Mouse (Mus musculus) megakaryocyte-erythroid progenitor cell, adult 5-6 weeks (primary cell): ENCODE results near the gene Gnai3. TPM values are rescaled to one million over a fixed set of nuclear protein-coding genes. Genes with fewer than 3 reads are reported as not detected.

Experiments used
- ATAC-seq: replicated peaks from 2 replicates; pipeline ENCODE4 v1.8.0; 2016; ENCODE audit warnings: mild to moderate bottlenecking, inconsistent platforms; ENCODE audit not compliant: severe bottlenecking, poor library complexity, low FRiP score, low TSS enrichment
- total RNA-seq, 2 experiments: library from RNA; stranded (forward) in 1 of 2; stranded (reverse) in 1 of 2; fragments of 200-1000, 215-1000 nt in 1 of 2; fragments of >200 nt in 1 of 2; fragmentation: Nextera tagmentation in 1 of 2; gene quantifications; 2 replicates each; pipeline ENCODE4 v1.2.3; 2014 to 2017

The Gnai3 gene
- total RNA-seq, 2 experiments from 2014 or later, result 66.7 to 114 TPM

DNA sequence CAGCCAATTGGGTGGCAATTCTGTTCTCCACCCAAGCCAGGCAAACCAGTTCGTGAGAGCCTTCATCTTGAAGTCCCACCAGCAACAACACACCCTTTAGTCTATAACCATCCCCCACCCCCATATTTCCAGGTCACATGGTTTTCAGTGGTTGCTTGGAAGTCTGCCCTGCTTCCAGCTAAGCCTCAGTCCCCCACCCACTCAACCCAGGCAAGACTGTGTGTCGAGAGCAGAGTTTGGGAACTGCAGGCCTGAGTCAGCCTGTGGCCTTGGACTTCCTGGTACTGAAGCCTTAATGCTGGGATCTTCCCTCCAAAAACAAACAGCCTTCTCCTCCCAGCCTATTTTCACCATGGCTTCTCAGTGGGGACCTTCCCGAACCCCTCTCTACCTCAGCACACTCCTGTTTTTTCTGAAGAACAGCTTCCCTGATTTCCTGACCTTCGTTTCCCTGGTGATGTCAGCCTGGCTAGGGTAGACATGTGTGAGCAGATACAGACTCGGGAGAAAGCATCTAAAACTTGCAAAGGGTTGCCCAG is 57.0 kb downstream of the Gnai3 start:
- no peak for ATAC-seq

DNA sequence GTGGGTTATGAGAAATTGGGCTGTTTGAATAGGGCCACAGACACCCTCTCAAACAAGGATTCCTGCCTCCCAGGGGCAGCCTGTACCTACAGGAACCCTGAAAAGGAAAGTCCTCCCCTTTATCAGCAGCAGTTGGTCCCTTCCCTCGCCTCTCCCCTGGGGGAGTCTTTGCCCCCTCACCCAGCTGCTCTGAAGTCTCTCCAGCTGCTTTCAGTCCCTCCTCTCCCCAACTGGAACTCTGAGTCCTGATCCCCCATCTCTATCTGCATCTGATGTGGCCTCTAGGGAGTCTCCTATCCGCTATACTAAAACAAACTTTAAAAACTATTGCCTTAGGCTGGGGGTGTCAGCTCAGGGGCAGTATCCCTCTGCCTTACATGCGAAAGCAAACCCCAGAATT is 58.6 kb downstream of the Gnai3 start:
- no peak for ATAC-seq

DNA sequence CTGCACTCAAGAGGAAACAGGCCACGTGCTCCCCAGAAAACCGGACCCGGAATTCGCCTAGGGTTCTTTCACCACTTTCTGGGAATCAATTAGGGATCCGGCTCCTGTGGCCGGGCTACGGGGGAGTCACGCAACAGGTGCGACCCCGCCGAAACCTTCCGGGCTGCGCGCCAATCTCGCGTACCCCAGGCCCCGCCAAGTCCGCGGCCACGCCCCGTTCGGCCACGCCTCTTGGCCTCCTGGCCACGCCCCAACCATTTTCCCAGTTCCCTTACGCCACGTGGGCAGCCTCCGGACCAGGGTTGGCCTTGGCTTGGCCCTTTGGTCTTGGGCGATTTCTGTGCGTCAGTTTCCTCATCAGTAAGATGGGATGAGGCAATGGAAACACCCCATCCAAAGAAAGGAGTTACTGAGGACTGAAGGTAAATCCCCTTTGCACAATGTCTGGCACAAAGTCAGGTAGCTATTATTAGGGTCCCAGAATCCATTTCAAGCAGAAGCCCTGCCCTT is 59.4 kb downstream of the Gnai3 start, which contains the start of gene Ampd2:
Ampd2 (minus strand) TSS at position 182 of the 510 bp plus-strand sequence.
- ATAC-seq, result peak; percentile 32; the same call in 1 of the 2 replicates

DNA sequence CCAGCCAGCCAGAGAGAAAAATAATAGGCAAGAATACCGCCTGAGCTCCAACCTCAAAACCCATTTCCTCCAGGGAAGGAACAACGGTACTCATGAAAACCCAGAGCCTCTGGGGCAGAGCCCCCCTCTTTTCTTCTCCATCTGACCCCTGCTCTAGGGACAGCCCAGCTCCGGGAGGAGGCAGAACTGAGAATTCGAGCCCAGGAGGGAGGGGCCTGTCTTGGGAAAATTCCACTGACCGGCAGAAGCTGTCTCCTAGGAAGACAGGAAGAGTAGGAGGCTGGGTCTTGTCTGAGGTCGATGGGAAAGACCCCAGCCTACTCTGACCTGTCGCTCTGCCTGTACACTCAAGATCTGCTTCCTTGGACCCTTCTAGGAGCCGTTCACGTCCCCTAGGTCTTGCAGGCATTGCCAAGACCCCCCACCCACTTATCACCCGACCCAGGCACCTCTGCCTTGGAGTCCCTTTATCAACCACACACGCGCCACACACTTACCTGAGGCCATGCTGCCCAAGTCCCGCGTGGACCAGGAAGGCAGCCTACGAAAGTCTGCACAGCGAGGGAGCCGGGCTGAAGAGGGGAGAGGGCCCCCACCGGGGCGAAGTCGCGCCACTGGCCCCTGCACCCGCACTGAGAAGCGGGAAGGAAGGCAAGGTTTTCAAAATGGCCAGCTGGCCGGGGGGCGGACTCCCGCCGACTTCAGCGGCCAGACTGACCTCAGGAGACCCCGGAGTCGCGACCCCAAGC is 60.1 kb downstream of the Gnai3 start:
- ATAC-seq, result peak; percentile 11

DNA sequence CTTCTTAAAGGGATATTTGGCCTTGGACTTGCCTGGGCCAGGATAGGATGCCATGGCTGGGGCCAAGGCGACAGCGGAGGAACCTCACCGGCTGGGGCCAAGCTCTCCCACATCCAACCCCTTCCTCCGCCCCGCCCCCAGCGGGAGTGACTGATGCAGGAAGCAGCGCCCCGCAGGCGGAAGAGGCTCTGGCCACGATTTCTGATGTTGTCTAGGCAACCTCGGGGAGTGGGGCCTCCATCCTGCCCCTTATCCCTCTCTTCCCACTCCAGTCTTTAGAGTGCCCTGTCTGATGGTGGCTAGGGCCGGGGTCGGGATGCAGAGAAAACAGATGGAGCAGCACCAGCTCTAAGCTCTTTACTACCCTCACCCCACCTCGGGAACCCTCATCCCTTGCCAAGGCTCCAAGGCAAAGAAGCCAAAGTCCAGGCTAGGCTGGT is 60.6 kb downstream of the Gnai3 start:
- peak; percentile 75 for ATAC-seq

DNA sequence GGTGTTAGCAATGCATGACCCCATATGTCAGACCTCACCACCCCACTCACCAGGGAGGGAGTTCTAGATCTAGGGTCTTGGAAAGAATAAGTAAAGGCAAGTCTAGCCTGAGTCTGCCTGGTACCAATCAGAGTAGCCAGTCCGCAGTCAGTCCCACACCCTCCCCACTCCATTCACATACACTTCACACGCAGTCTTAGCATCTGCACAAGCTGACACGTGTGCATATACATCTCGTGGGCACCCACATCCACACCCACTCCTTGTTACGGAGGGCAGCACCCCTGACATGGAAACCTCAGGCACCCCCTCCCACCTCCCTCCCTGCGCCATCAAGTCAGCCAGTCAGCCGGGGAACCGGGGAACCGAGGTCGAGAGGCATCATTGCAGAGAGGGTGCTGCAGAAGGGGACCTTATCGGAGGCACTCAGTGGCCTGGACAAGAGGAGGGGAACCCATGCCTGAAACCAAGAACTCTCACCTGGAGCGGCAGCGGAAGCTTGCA is 61.1 kb downstream of the Gnai3 start:
- peak; percentile 25 for ATAC-seq

DNA sequence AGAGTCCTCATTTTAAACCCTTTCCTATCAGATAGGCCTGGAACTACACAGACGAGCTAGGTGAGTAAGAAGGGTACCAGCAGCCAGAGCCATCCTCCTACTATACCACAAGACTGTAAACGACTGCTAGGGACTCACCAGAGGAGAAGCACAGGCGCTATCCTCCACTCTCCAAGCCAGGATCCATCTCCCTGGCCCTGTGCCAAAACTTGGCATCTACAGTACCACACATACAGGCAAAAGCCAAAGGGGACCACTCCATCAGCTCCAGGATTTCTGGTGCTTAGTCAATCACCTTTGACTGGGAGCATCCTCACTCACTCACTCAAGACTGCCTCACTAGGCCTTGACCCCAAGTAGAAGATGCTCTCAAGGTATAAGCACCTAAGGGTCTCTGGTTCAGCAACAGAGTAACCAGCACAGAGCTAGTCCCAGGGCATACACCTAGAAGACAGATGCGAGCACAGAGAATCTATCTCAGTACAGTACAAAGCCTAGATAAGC is 62.0 kb downstream of the Gnai3 start:
- ATAC-seq, result no peak

DNA sequence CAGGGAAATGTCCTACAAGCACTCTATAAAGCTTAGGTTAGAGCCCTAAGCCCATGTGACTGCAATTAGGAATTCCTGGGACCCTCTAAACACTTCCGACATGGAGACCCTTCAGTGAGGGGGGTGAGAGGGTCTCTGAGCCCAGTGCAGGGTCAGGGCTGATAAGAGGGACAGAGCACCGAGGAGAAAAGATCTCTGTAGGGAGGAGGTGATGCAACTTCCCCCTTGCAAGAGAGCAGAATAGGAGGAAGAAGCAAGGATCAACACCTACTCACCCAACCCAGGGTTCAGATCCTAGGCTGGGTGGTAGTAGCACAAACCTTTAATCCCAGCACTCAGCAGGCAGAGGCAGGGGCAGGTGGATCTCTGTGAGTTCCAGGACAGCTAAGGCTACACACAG is 62.8 kb downstream of the Gnai3 start:
- no peak for ATAC-seq

DNA sequence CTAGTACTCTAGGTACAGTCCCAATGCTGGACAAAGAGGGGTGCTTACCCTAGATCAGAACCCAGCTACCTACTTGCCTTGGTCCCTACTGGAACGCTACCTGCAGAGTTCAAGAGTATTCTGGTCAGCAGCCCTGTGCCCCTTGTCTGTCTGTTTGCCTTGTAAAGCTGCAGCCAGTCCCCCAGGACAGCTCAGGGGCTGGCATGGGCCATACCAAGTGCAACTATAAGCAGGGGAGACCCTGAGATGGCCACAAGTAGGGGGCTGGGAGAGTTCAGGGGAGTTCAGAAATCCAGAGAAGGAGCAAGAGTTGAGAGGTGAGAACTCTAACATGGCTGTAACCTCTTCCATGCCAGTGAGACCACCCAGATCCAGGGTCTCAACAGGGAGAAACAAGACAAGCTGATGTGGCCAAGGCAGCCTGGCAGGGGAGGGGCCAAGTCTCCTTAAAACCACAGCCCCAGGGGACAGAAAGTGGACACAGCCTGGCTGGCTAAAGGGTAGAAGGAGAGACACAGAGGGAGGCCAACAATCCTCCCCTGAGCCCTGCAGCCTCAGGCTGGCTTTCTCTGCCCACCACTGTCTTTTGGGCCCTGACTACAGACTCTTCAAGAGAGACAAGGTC is 63.6 kb downstream of the Gnai3 start:
- ATAC-seq, result no peak

DNA sequence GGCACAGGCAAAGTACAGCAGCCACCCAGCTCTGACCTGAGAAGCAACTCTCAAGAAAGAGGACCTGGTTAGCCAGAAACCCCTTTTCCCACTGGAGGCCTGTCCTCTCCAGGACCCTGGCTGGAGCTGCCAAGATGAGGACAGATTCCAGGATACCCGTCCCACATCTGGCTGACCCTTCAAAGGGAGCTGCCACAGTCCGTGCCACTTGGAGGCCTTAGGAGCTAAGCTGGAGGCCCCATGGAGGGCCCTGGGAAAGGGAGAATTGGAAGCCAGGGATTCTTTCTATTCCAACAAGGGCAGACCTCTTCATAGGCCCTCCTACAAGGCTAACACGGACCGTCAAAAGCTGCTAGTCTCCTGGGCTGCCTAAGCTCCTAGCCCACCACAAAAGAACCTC is 64.3 kb downstream of the Gnai3 start:
- ATAC-seq, result no peak

DNA sequence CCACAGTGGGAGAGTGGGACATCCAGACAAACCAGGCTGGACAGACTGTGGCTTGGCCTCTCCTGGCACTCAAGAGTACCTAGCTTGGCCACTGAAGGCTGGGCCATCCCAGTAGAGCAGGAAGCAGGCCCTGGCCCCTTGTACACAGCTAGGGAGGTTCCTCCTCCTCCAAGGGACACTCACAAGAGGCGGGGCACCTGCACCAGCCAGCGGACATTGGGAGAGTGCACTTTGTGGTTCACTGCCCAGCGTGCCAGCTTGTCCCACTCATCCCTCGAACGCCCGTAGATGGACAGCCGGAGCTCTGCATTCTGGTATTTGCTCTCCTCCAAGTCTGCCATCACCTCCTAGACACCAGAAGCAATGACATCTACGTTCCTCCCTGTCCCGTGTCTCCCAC is 69.1 kb downstream of the Gnai3 start:
- no peak for ATAC-seq

DNA sequence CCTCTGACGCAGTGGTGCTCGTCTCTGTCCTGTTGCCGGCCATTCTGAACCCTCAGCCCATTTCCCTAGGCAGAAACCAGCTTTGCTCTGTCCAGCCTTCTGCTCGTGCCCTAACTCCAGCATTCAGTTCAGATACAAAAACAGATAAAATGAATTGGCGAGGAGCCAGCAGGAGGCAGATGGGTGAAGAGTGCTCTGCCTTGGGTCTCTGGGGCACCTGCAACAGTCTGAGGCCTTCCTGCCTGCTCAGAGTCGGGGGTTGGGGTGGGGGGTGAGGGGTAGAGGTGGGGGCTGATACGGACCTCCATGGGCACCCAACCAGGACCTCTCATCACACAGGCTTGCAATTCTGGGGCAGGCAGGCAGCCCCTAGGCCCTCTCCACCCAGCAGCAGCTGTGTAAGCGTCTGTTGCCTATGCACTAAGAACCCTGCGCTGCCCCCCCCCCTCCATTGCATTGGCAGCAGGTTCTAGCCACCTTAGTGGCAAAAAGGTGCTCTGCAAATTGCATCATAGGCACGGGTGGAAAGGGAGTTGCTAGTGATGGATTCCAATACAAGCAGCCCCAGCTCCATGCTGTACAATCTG is 72.9 kb downstream of the Gnai3 start:
- ATAC-seq, result peak; percentile 32; the same call in 1 of the 2 replicates

DNA sequence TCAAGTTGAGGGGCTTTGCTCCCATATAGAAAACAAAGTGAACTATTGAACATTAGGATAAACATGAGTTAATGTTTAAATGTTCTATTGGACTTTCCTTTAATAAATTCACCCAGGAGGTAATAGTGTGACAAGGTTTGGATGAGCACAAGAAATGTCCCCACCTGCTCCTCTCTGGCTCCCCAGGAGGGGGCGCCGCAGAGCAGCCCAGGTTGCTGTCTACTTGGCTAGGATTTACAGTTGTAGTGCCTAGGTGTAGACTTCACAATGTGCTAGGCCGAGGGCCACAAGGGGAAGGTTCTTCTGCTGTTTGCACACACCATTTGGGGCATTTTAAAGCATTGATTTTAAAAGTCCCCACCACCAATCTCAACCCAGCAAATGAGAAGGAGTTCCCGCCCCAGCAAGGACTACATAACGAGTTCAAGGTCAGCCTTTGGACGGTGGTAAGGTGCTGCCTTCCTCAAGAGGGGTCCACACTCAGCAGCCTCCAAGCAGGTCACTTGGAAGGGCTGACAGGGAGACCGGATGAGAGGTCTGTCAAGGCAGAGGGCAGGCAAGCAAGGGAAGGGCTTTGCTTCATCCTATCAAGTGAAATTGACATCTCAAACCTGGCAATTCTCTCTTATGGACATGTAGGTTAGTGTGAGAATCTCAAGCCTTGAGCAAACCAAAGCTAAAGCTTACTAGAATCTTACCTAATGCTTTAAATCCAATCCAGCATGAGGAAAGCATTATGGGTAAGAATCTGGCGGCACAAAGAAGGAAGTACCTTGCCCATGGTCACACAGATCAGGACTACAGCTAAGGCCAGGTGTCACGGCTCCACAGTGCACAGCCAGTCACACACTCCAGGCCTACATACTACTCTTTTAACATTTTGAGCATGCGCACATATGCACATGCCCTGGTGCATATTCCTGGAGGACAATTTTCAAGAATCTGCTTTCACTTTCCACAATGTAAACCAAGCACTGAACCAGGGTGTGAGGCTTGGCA is 75.4 kb downstream of the Gnai3 start:
- ATAC-seq, result peak; percentile 78

DNA sequence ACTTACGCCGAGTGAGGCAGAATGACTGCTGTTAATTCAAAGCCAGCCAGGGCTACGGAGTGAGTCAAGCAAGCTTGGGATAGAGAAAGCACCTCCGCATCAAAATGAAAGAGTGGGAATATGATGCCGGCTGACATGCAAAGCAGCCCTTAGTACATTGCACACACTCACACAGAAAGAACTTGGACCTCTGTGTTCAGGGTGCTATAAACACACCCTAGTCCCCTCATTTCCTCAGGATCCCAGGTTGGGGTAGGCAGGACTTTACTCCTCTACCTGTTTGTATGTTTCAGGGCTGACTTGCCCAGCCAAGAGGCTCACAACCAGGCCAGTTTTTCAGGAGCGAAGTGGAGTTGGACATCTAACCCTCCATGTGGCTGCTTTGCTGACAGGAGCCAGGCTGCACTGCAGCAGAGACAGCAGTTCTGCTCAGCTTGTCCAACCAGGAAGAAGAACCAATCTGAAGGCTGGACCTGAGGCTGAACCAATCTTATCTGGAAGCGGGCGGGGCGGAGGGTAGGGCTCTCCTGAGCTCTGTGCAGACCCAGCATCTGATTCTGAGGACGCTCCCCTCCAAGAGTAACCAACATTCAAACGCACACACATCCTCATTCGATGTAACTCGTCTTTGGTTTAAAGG is 76.6 kb downstream of the Gnai3 start:
- ATAC-seq, result peak; percentile 68

DNA sequence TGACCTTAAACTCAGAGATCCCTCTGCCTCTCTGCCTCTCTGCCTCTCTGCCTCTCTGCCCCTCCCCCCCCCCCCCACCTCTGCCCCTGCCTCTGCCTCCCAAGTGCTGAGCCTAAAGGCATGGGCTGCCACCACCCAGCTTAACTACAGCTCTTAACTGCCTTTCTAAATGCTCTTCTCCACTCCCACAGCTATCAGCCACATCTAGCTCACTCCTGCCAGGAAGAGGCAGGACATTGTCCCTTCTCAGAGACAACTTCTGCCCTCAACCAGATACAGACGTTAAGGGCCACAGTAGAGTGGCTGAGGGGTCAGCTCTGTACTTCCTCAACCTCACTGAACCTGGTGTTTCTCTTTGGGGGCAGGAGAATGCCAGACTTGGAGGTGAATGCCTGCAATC is 77.1 kb downstream of the Gnai3 start:
- ATAC-seq, result no peak

DNA sequence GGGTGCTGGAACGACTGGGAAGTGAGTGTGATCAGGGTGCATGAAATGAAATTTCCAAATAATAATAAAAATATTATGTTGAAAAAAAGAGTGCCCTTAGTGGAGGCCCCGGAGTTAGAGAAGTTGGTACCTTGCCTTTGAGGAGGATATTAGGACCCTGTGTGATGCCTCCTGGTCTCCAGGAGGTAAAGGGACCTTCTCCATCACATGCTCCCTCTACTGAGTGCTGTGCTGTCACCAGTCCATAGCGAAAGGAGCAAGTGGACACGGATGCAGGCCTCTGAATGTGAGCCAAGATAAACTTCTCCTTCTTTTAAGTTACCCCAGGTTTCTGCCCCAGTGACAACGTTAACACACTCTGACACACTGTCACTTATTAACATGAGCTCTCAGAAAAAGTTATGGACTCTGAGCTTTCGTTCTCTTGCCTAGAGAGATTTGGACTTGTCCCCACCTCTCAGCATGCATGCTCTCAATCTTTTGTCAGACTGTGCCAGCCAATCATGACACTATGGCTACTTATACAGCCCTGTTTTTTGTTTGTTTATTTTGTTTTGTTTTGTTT is 78.5 kb downstream of the Gnai3 start:
- no peak for ATAC-seq

DNA sequence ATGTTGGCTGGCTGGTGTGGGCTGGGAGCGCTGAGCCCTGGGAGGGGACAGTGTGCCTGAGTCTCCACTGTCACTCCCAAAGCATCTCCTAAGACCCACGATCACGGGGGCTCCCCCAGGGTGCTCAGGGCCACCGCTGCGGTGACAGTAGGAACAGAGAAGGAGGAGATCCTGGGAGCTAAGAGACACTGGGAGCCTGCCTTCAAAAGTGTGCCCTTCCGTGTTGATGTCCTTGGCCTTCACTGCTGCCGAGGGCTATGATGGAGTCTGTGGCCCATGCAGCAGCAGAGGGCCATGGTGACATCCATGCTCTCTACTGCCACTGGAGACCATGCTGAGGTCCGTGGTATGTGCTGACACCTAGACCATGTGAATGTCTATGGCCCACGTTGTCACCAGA is 80.4 kb downstream of the Gnai3 start:
- no peak for ATAC-seq

DNA sequence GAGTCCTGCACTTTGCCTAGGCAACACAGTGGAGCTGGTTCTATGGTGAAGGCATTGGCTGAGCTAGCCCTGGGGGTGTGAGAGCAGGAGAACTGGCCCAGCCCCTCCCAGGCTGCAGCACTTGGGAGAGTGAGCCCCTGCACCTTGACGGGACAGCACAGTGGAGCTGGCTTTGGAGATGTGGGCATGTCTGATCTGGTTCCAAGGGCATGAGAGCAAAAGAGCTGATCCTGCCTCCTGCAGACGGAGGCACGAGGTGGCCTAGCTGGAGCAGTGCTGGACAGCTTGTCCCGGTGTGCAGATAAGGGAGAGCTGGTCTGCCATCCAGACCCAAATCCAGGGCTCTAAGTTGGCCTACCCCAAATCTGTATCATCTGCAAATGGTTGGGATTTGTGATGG is 81.3 kb downstream of the Gnai3 start:
- ATAC-seq, result no peak
